Mouse (Mus musculus) neural tube, embryonic 11.5 days (tissue): Measurements from ENCODE around the gene Fam222a. TPM values are rescaled to one million over a fixed set of nuclear protein-coding genes. Genes with fewer than 3 reads are reported as not detected.

Source experiments
- ATAC-seq: fragments of 200-750 bp; cut with Nextera tagmentation; 2 replicates; pipeline ENCODE4 v1.8.0; 2017; ENCODE audit warnings: moderate number of reproducible peaks, mild to moderate bottlenecking, moderate TSS enrichment, moderate library complexity; ENCODE audit not compliant: insufficient read depth, low FRiP score, low TSS enrichment
- DNase-seq: peaks from one replicate; pipeline ENCODE4 v3.0.0-alpha.2; 2015; ENCODE audit warnings: low spot score
- H3K27ac ChIP-seq: fragments of 300-500 bp; sonication (generic); 2 replicates; pipeline ENCODE4 v1.5.1; 2014; ENCODE audit warnings: low read depth, mild to moderate bottlenecking, low read length
- H3K27me3 ChIP-seq: fragments of 300-500 bp; sonication (generic); 2 replicates; pipeline ENCODE4 v1.6.1; 2014; ENCODE audit warnings: mild to moderate bottlenecking, low read length, mixed read lengths; ENCODE audit not compliant: control insufficient read depth, insufficient read depth
- H3K36me3 ChIP-seq: fragments of 300-500 bp; sonication (generic); 2 replicates; pipeline ENCODE4 v1.6.1; 2014; ENCODE audit warnings: mild to moderate bottlenecking, low read length, moderate library complexity, mixed read lengths; ENCODE audit not compliant: control insufficient read depth, insufficient read depth
- H3K4me1 ChIP-seq: fragments of 300-500 bp; sonication (generic); 2 replicates; pipeline ENCODE4 v1.6.1; 2014; ENCODE audit warnings: low read length, mixed read lengths; ENCODE audit not compliant: control insufficient read depth, insufficient read depth
- H3K4me2 ChIP-seq: fragments of 300-500 bp; sonication (generic); 2 replicates; pipeline ENCODE4 v1.6.1; 2014; ENCODE audit warnings: low read depth, mild to moderate bottlenecking, moderate library complexity
- H3K4me3 ChIP-seq: fragments of 300-500 bp; sonication (generic); 2 replicates; pipeline ENCODE4 v1.5.1; 2014; ENCODE audit warnings: low read depth, low read length
- H3K9ac ChIP-seq: fragments of 300-500 bp; sonication (generic); 2 replicates; pipeline ENCODE4 v1.6.1; 2014; ENCODE audit warnings: mild to moderate bottlenecking, low read length
- H3K9me3 ChIP-seq: fragments of 300-500 bp; sonication (generic); 2 replicates; pipeline ENCODE4 v1.6.1; 2016; ENCODE audit warnings: low read length; ENCODE audit not compliant: control insufficient read depth
- WGBS: fragments of 180-500 bp; shearing (Covaris S2); extraction: QIAGEN DNeasy Blood & Tissue Kit; methylation state at CpG from one replicate; pipeline ENCODE4 v1.1.7; 2014; 5-methylcytosine and 5-hydroxymethylcytosine counted together
- polyA plus RNA-seq: library from polyadenylated mRNA; unstranded; fragments of >200 nt; fragmentation: Nextera tagmentation; extraction: Ambion mirVana; gene quantifications from 2 replicates; pipeline ENCODE4 v1.2.1, GENCODE M21; 2014

The Fam222a gene
- polyA plus RNA-seq, 1 experiment from 2014 or later = 7.5 TPM

DNA sequence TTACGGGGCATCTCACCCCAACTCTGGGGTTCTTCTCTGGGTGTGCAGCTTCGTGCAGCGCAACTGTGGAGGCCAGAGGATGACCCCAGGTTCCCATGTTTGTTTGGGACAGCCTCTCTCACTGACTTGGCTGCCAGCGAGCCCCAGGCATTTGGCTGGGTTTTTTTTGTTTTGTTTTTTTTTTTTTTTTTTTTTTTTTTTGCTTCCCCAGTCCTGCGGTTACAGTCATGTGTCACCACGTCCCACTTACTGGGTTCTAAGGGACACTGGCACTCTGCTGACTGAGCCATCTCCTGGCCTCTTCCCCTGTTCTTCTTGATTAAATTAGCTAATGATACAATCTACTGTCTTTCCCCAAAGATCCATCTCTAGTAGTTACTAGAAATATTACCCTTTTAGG, 29.8 kb downstream of the Fam222a start:
- Histone ChIP-seq H3K4me3 (no peak overlapping the region), H3K9ac (no peak overlapping the region), H3K36me3 (no peaks in the 10 kb centered on the region), H3K27ac (no peak overlapping the region), H3K9me3 (no peaks in the 10 kb centered on the region), H3K27me3 (no peaks in the 10 kb centered on the region), H3K4me1 (peaks cover 20% of the 10 kb centered on the region), H3K4me2 (no peak overlapping the region)
- DNase-seq (no peak), ATAC-seq (no peak)
- 72% methylated on average over 6 of the region's 6 CpGs for WGBS

DNA sequence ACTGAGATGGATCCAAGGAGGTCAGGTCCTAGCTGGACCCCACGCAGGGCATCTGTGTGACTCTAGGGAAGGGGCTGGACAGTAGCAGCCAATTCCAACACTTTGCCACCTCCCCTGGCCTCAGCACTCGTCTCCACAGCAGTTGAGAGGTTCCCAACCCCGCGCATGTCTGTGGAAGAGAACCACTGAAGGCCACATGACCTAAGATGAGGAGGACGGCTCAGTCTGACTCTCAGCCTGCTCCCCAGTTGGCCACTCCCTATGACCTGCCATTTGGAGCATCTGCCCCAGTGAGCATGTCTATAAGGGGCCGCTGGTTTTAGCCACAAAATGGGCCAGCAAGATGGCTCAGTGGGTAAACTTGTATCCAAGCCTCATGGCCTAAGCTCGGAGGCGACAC, 34.2 kb downstream of the Fam222a start:
- WGBS = 82% methylated on average over 8 of the region's 8 CpGs
- Histone ChIP-seq H3K9ac (no peak overlapping the region), H3K36me3 (no peaks in the 10 kb centered on the region), H3K9me3 (no peaks in the 10 kb centered on the region), H3K27ac (no peak overlapping the region), H3K4me2 (no peak overlapping the region), H3K4me3 (no peak overlapping the region), H3K27me3 (no peaks in the 10 kb centered on the region), H3K4me1 (0 out of 2 replicates have a peak, but pooled peaks cover 5% of the 10 kb centered on the region)
- DNase-seq (no peak), ATAC-seq (no peak)

DNA sequence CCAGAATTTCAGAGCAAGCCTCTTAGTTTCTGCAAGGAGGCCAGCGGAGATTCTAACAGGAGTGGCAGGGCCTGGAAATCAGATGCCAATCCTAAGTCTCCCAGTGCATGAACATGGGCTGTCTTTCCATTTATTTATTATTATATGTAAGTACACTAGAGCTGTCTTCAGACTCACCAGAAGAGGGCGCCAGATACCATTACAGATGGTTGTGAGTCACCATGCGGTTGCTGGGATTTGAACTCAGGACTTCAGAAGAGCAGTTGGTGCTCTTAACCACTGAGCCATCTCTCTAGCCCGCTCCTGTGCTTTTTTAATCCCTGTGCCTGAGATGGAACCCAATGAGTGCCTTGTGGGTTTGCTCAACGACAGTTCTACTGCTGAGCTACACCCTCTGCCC, 36.2 kb downstream of the Fam222a start:
- H3K36me3 ChIP-seq = no peaks in the 10 kb centered on the region
- no peaks in the 10 kb centered on the region for H3K9me3 ChIP-seq
- no peak overlapping the region for H3K9ac ChIP-seq
- H3K4me2 ChIP-seq = no peak overlapping the region
- no peak overlapping the region for H3K27ac ChIP-seq
- DNase-seq (no peak), ATAC-seq (no peak)
- H3K4me3 ChIP-seq = no peak overlapping the region
- H3K27me3 ChIP-seq = no peaks in the 10 kb centered on the region
- WGBS = 79% methylated on average over 5 of the region's 5 CpGs
- H3K4me1 ChIP-seq = peaks cover 12% of the 10 kb centered on the region; the same call in 1 of the 2 replicates

DNA sequence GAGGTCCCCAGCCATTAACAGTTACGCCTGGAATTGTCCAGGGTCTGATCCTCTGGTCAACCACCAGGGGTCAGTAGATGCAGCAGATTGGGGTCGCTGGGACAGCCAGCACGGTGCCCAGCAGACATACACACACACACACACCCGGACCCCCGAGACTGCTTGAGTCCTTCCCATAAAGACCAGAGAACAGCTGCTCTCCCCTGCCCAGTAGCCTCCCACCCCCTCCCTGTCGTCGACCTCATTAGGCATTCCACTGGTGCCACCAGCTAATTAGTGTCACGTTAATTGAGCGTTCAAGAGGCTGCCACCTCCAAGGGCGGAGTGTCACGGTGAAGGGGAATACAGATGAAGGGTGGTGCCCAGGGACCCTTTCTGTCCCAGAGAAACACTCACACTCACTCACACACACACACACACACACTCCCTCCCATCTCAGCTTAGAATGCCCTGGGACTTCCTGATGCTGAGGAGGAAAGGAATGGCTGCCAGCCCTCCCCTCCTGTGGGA, 37.0 kb downstream of the Fam222a start:
- Histone ChIP-seq H3K9me3 (no peaks in the 10 kb centered on the region), H3K36me3 (no peaks in the 10 kb centered on the region), H3K4me3 (no peak overlapping the region), H3K4me1 (peaks cover 12% of the 10 kb centered on the region; the same call in 1 of the 2 replicates), H3K9ac (no peak overlapping the region), H3K27me3 (no peaks in the 10 kb centered on the region), H3K27ac (no peak overlapping the region), H3K4me2 (no peak overlapping the region)
- WGBS = 36% methylated on average over 11 of the region's 11 CpGs
- ATAC-seq (peak; percentile 73), DNase-seq (peak; percentile 52)

DNA sequence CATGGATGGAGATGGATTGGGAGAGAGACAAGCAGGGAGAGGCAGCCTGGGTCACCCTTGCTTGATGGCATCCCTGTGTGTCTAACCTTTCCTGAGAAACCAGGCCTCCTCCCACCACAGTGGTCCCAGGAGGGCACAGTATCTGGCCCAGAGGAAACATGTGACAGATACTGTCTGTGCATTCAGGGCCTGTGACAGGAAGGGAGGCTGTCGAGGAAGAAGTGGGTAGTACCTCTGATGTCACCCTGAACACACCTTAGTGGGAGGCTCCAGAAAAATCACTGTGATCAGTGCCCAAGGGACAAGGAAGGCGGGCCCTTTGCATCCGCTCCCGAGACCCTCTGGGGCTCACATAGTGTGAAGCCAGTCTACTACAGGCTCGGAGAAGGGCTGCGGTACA, 38.2 kb downstream of the Fam222a start:
- Histone ChIP-seq H3K9ac (no peak overlapping the region), H3K9me3 (no peaks in the 10 kb centered on the region), H3K27me3 (no peaks in the 10 kb centered on the region), H3K4me3 (no peak overlapping the region), H3K27ac (no peak overlapping the region), H3K36me3 (no peaks in the 10 kb centered on the region), H3K4me1 (peaks cover 12% of the 10 kb centered on the region; the same call in 1 of the 2 replicates), H3K4me2 (no peak overlapping the region)
- ATAC-seq (no peak), DNase-seq (no peak)
- WGBS = 83% methylated on average over 6 of the region's 6 CpGs

DNA sequence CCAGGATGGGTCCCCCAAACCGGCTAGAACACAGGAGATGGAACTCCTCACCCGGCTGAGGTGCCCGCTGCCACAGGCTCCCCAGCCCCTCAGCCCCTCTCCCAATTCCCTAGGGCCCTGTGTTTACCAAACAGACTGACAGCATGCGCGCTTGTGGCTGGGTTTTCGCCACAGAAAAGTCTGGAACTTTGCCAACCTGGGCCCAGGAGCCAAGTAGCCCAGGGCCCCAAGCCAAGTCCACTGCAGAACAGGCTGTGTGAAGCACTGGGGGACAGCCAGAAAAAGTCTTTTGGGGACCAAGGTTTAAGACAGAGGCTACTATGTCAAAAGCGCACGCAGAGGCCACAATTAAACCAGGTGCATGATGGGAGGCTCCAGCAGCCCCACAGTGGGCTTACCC, 39.8 kb downstream of the Fam222a start:
- H3K27ac ChIP-seq = no peak overlapping the region
- DNase-seq (no peak), ATAC-seq (no peak)
- peaks cover 12% of the 10 kb centered on the region; the same call in 1 of the 2 replicates for H3K4me1 ChIP-seq
- 82% methylated on average over 8 of the region's 8 CpGs for WGBS
- H3K27me3 ChIP-seq = no peaks in the 10 kb centered on the region
- H3K4me2 ChIP-seq = no peak overlapping the region
- no peaks in the 10 kb centered on the region for H3K9me3 ChIP-seq
- H3K36me3 ChIP-seq = no peaks in the 10 kb centered on the region
- H3K9ac ChIP-seq = no peak overlapping the region
- H3K4me3 ChIP-seq = no peak overlapping the region

DNA sequence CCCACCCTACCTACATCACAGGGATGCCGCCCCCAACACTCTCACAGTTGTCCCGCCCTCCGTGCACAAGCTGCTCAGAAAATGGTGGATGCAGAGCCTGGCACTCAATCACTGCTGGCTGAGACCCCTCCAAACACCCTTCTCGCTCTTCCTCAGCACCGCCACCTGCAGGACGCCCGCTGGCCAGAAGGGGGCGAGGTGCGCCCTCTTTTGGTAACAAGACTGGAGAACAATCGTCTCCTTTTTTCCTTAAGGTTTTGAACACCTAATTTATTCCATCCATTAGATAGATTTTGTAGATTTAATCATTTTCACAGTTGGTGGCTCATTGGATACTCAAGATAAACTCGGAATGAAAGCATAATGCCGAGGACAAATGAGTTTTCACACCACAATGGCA, 40.7 kb downstream of the Fam222a start:
- no peaks in the 10 kb centered on the region for H3K9me3 ChIP-seq
- peaks cover 12% of the 10 kb centered on the region; the same call in 1 of the 2 replicates for H3K4me1 ChIP-seq
- 5% methylated on average over 12 of the region's 12 CpGs for WGBS
- no peak overlapping the region for H3K27ac ChIP-seq
- H3K27me3 ChIP-seq = no peaks in the 10 kb centered on the region
- no peak overlapping the region for H3K4me3 ChIP-seq
- no peak overlapping the region for H3K4me2 ChIP-seq
- H3K36me3 ChIP-seq = no peaks in the 10 kb centered on the region
- H3K9ac ChIP-seq = no peak overlapping the region
- no peak; the same call in 1 of the 2 replicates for ATAC-seq
- DNase-seq = peak; percentile 91

DNA sequence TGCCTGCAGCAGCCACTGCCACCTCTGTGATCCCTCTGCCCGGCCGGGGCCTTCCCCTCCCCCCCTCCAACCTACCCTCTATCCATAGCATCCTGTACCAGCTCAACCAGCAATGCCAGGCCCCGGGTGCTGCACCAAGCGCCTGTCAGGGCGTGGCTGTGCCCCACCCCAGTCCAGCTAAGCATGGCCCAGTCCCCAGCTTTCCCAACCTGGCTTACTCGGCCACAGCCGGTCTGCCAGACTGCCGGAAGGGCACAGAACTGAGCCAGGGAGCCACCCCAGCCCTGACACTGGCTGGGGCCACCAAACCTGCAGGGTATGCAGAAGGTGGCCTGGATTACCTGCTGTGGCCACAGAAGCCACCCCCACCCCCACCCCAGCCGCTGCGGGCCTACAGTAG, 43.4 kb downstream of the Fam222a start:
- Histone ChIP-seq H3K4me1 (peaks cover 10% of the 10 kb centered on the region; the same call in 1 of the 2 replicates), H3K4me2 (no peak overlapping the region), H3K27me3 (no peaks in the 10 kb centered on the region), H3K4me3 (no peak overlapping the region), H3K9ac (no peak overlapping the region), H3K36me3 (no peaks in the 10 kb centered on the region), H3K9me3 (no peaks in the 10 kb centered on the region), H3K27ac (no peak overlapping the region)
- 95% methylated on average over 10 of the region's 10 CpGs for WGBS
- ATAC-seq = no peak
- DNase-seq = no peak

DNA sequence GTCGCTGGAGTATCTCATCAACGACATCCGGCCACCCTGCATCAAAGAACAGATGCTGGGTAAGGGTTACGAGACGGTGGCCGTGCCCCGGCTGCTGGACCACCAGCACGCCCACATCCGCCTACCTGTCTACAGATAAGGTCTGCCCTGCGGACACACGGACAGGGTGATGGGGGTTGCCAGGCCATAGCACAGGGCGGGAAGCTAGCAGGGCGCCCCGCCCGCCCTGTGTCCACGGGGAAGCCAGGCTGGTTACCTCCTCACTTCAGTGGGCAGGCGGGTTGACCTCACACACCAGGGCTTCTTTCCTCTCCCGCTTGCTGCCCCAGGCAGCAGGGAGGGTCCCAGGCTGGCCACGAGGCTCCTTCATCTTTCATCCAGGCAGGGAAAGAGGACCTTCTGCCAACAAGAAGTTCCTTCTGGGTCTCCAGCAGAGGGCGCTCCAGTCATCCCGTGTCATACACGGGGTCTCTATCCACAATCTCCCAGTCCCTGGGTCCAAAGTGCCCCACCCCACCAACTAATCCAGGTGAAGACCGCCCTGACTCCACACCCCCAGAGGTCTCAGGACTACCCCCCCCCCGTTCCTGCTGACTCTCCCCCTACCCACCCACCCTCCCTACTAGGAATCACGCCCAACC, 44.3 kb downstream of the Fam222a start:
- no peak overlapping the region for H3K27ac ChIP-seq
- DNase-seq = peak; percentile 59
- WGBS = 70% methylated on average over 25 of the region's 25 CpGs
- H3K27me3 ChIP-seq = no peaks in the 10 kb centered on the region
- H3K36me3 ChIP-seq = no peaks in the 10 kb centered on the region
- peaks cover 10% of the 10 kb centered on the region; the same call in 1 of the 2 replicates for H3K4me1 ChIP-seq
- no peak overlapping the region for H3K4me2 ChIP-seq
- H3K9me3 ChIP-seq = no peaks in the 10 kb centered on the region
- H3K9ac ChIP-seq = no peak overlapping the region
- H3K4me3 ChIP-seq = no peak overlapping the region
- no peak for ATAC-seq
